Mouse (Mus musculus) cerebellum, postnatal 4 days (tissue): ENCODE measurements around the gene Camk1d.
A peak's percentile ranks its signal among the peaks of the same experiment; 100 is the strongest.

ENCODE experiments used
- DNase-seq, 2 experiments: peaks; one replicate each; pipeline ENCODE4 v3.0.0; 2022; ENCODE audit warnings: low spot score in 2 of 2, mixed read lengths in 1 of 2

Gene Camk1d

DNA sequence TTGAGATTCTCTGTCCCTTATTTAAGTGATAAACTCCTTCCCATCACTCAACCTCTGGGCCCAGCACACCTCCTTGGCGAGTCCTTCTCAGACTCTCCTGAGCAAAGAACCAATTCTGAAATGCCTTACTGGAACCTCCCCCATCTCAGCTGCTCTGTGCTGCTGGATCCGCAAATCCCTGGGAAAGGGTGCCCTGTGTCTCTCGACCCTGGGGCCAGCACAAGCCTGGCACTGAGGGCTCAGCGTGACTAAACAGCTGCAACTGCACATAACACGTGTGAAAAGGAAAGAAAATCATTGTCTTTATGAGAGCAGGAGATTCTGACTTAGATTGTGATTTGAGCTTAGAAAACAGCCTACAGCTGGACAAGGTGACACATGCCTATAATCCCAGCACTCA, 52.4 kb downstream of the Camk1d start:
- DNase-seq: no peak

DNA sequence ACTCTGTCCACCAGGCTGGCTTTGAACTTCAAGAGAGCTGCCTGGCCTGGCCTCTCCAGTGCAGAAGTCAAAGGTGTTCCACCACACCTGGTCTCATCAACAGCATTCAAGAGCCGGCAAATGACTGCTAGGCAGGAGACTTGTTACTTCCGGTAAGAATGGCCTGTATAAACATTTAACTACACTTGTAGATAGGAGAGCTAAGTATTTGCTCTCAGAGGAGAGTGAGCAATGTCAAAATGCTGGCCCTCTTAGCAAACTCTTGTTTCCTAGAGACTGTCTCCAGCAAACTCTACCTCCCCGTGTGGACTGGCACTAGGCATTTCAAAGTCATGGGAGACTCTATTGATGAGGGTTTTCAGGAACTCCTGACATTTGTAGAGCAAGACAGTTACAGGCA, 56.3 kb downstream of the Camk1d start:
- no peak for DNase-seq

- no peak for DNase-seq
Observed at GRCm38 (mm10) chr2:5656326-5656725, 58.0 kb downstream of the Camk1d start.

DNA sequence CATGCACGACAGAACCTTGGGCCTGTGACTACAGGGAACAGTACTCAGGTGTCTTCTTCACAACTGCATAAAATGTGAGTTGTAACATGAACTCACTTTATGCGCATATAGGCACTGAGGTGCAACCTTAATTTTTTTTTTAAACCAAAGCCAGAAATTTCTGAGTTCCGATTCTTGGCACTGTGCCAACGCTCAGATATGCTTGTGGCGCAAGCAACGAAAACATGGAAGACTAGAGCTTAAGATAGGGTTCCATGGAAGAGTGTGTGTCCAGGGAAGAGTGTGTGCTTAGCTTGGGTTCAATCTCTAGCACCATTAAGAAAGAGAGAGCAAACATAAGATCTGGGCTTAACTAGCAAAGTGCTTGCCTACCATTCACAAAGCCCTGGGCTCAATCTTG, 62.2 kb downstream of the Camk1d start:
- no peak for DNase-seq

GRCm38 (mm10) chr2:5651285-5651870, 62.9 kb downstream of the Camk1d start:
- no peak for DNase-seq

- DNase-seq: no peak
Observed at GRCm38 (mm10) chr2:5649226-5649625, 65.1 kb downstream of the Camk1d start.

- no peak for DNase-seq
Observed at GRCm38 (mm10) chr2:5648764-5649163, 65.6 kb downstream of the Camk1d start.

DNA sequence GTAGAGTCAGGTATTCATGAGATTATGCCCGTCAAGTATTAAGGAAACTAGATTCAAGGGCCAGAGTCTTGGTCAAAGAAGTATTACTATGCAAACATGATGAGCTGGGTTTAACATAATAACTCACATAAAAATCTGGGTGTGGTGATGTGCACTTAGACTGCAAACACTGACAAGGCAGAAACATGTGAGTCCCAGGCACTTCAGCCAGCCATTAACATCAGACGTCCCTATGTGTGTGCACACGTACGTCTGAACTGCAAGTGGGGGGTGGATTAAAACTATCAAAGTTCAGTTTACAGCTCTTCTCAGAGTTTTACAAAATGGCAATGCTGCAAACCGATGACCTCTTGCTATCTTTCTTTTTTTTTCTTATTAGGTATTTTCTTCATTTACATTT, 68.0 kb downstream of the Camk1d start:
- DNase-seq: no peak

DNA sequence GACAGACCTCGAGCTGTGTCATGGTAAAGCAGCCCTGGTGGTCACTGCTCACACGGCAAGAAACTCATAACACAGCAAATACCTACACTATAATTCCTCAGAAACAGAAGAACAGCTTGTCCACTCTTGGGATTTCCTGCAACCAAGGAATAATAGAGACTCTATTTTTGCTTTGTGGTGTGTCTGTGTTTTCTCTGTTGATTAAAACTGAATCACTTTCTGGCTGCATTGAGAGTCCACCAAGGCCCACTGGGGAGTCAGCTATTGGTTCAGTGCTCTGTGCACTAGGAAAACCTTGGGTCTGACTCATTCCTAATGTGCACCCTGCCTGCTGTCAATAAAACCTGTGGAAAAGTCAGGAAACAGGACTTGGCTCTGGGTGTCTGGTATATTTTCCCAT, 68.7 kb downstream of the Camk1d start:
- no peak for DNase-seq

DNA sequence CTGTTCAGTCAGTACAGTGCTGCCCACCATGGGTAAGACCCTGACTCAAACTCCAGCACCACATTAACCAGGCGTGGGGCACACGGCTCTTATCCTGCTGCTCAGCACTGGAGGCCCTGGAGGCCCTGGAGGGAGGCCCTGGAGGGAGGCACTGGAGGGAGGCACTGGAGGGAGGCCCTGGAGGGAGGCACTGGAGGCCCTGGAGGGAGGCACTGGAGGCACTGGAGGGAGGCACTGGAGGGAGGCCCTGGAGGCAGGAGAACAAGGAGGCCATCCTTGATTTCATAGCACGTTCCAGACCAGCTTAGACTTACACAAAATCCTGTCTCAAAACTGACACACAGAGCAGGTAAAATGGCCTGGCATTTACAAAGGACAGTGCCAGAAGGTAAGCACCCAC, 70.4 kb downstream of the Camk1d start:
- DNase-seq: no peak

GRCm38 (mm10) chr2:5643226-5643625, 71.1 kb downstream of the Camk1d start:
- DNase-seq: no peak

- no peak for DNase-seq
Observed at GRCm38 (mm10) chr2:5642624-5643023, 71.7 kb downstream of the Camk1d start.

DNA sequence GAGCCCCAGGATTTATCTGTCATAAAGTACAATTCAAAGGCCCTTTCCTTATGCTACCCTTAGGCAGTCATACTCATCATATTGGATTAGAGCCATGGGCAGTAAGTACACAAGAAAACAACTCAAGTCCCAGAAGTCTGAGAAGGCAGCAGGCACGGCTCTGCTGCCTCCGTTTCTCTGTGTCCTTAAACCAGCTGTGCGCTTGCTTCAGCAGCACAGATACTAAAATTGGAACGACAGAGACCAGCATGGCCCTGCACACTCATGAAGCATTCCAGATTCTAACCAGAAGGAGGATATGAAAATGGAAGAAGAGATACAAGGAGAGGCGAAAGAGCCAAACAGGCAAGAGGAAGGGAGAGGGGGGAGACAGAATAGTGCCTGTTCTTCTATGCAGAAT, 72.6 kb downstream of the Camk1d start:
- no peak for DNase-seq

GRCm38 (mm10) chr2:5640586-5640985, 73.7 kb downstream of the Camk1d start:
- no peak for DNase-seq

GRCm38 (mm10) chr2:5636801-5637742, 77.2 kb downstream of the Camk1d start:
- peak in 1 of 2 experiments; percentile 16 for DNase-seq

DNA sequence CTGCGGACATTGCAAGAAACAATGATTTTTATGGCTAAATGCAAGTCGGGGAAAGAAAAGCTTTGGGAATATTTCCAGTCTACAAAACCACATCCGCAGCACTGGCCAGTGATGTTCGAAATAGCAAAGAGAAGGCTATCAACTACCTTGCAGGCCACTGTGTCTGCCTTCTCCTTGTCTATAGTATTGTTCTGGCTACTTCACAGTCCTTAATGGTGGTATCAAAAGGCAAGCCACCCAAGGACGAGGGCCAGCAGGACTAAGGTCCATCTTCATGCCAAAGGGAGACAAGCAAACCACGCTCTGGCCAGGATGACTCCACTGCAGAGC, 82.0 kb downstream of the Camk1d start:
- DNase-seq: no peak

GRCm38 (mm10) chr2:5631676-5632354, 82.5 kb downstream of the Camk1d start:
- no peak for DNase-seq

DNA sequence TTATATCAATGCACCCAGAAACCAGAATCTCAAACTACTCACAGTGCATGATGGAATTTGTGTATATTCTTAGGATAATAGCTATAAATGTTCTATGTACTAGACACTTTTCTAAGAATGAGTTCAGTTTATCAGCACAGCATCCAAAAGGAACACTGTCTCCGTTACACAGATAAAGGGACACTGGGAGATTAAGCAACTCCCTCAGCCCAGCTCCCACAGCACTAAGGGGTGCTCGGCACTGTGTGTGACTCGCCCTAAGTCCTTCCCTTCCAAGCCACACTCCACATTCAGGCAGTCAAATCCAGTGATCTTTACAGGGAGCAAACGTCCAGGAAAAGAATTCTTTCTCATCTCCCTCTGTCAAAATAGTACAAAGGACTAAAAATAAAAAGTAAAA, 83.6 kb downstream of the Camk1d start:
- DNase-seq: no peak

GRCm38 (mm10) chr2:5624379-5624778, 89.9 kb downstream of the Camk1d start:
- no peak for DNase-seq

GRCm38 (mm10) chr2:5618361-5618896, 95.9 kb downstream of the Camk1d start:
- no peak for DNase-seq

DNA sequence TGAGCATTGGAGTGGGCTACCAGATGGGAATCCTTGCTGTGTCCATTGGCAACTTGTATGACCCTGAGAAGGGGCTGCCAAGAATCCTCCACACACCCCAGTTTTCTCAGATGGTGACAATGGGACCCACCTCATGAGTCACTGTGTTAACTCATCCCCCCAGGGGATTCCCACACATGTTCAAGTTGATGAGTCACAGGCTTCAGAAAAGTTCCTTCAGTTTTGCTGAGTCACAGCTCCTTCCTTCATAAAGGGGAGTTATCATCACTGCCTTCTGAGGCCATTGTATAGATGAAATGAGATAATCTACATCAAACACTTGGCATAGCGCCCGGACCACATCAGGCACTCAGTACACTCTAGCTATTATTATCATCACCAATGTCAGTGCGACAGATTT, 99.4 kb downstream of the Camk1d start:
- DNase-seq: peak in 1 of 2 experiments; percentile 11

DNA sequence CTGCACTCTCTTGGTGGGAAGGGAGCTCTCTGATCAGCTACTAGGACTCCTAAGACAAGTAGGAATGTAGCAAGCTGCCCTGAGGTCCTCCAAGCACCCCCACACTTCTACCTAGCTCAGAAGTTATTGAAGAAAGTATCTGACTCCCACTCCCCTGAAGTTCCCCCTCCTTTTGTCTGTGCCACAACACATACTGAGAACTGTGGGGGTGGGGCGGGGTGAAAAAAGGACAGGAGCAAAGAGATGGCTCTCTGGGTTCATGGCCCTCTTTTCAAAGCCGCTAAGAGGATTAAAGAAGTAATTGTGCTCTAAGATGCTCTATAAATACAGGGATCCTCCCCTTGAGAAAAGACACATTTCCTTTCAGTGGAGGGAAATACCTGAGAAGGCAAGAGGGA, 100.0 kb downstream of the Camk1d start:
- no peak for DNase-seq
